Mouse (Mus musculus): ENCODE results near the gene Opcml. TPM values are rescaled to one million over a fixed set of nuclear protein-coding genes. Genes with fewer than 3 reads are reported as not detected.

Opcml gene
- total and polyA plus RNA-seq, 3 experiments, result 0.82 TPM; not detected in 2

DNA sequence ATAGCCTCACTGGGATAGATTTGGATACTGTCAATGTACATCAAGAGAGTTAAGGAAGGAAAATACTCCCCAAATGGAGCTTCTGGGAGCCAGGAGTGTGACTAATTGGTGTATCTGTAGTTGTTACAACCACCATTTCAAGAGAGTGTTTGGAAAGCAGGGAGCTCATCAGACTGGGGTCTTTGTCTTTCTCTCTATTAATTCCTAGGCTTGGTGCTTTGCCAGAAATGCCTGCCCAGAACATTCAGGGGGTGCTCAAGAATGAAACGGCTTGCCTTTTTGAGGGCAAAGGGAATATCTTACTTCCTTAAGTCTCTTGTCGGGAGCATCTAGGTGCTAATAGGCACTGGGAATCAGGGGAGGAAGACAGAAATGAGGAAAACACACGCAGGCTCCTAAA is 416.9 kb downstream of the Opcml start:
- H3K4me3 ChIP-seq (ENCODE audit: low read depth, low read length), result no peak overlapping the region
- H3K9me3 ChIP-seq (replicated peaks), result no peaks in the 10 kb centered on the region
- ATAC-seq (ENCODE audit: extremely low read depth, insufficient number of reproducible peaks, low FRiP score, poor library complexity, severe bottlenecking) (no peak), DNase-seq (ENCODE audit: low spot score) (no peak)
- no peak for TF ChIP-seq POLR2AphosphoS5 (IDR thresholded peaks at IDR 0.05; ENCODE audit: insufficient replicate concordance, low read depth, low read length)
- TF ChIP-seq GATA1 (IDR thresholded peaks at IDR 0.05; ENCODE audit: borderline replicate concordance, low read length), result no peak
- no peak for TF ChIP-seq TAL1 (conservative IDR thresholded peaks at IDR 0.05; ENCODE audit: low read depth, low read length)
- TF ChIP-seq GATA2 (IDR thresholded peaks at IDR 0.05; ENCODE audit: borderline replicate concordance, low read depth, low read length), result no peak
- TF ChIP-seq CTCF (IDR thresholded peaks at IDR 0.05; ENCODE audit: low read depth, low read length), result no peak
- no peaks in the 10 kb centered on the region for H3K36me3 ChIP-seq (replicated peaks)
- H3K4me1 ChIP-seq (ENCODE audit: insufficient read depth, low read depth, low read length), result no peaks in the 10 kb centered on the region
- no peaks in the 10 kb centered on the region for H3K27me3 ChIP-seq (ENCODE audit: insufficient read depth, low read length)

DNA sequence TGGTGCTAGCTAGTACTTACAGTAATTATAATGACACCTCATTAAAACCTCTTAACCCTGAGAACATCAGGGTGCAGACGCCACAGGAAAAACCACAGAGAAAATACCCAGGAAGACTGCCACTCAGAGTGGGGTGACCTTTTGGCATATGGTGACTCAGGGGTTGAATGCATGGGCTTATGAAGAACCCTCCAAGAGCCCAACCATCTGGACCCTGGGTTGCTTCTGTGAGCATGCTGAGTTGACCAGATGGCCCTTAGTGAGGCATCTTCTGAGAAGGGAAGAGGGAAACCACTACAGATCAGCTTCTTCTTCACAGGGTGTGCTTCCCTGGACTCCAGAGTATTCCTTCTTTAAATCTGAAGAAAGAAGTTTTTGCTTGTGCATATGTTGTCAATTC is 418.1 kb downstream of the Opcml start:
- ATAC-seq (ENCODE audit: extremely low read depth, insufficient number of reproducible peaks, low FRiP score, poor library complexity, severe bottlenecking), result no peak
- Histone ChIP-seq H3K36me3 (replicated peaks) (no peaks in the 10 kb centered on the region), H3K4me3 (ENCODE audit: low read depth, low read length) (no peak overlapping the region), H3K27me3 (ENCODE audit: insufficient read depth, low read length) (no peaks in the 10 kb centered on the region), H3K9me3 (replicated peaks) (no peaks in the 10 kb centered on the region), H3K4me1 (ENCODE audit: insufficient read depth, low read depth, low read length) (no peaks in the 10 kb centered on the region)
- TF ChIP-seq POLR2AphosphoS5 (IDR thresholded peaks at IDR 0.05; ENCODE audit: insufficient replicate concordance, low read depth, low read length) (no peak), GATA2 (IDR thresholded peaks at IDR 0.05; ENCODE audit: borderline replicate concordance, low read depth, low read length) (no peak)
- DNase-seq (ENCODE audit: low spot score), result no peak

DNA sequence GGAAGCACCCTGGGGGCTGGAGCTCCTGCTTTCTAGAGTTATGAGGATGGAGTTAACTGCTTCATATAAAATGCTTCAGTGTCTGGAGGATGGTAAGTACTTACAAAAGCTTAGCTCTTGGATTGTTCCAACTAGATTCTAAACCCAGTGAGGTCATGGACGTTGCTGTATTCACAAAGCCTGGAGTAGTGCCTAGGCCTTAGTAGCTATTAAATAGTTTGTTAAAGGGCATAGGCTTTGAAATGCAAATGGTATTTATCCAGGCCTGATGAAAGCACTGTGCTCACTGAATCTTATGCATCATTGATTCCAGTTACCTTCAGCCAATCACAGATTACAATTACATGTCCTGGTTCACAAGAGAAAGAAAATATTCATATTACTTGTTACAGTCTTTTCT is 421.3 kb downstream of the Opcml start:
- Histone ChIP-seq H3K9me3 (replicated peaks) (no peaks in the 10 kb centered on the region), H3K36me3 (replicated peaks) (no peaks in the 10 kb centered on the region), H3K27me3 (ENCODE audit: insufficient read depth, low read length) (no peaks in the 10 kb centered on the region), H3K4me3 (ENCODE audit: low read depth, low read length) (no peak overlapping the region), H3K4me1 (ENCODE audit: insufficient read depth, low read depth, low read length) (no peaks in the 10 kb centered on the region)
- no peak for DNase-seq (ENCODE audit: low spot score)
- ATAC-seq (ENCODE audit: extremely low read depth, insufficient number of reproducible peaks, low FRiP score, poor library complexity, severe bottlenecking), result no peak
- TF ChIP-seq CTCF (IDR thresholded peaks at IDR 0.05; ENCODE audit: low read depth, low read length), result no peak
- TF ChIP-seq TAL1 (conservative IDR thresholded peaks at IDR 0.05; ENCODE audit: low read depth, low read length), result no peak
- TF ChIP-seq POLR2AphosphoS5 (IDR thresholded peaks at IDR 0.05; ENCODE audit: insufficient replicate concordance, low read depth, low read length), result no peak

DNA sequence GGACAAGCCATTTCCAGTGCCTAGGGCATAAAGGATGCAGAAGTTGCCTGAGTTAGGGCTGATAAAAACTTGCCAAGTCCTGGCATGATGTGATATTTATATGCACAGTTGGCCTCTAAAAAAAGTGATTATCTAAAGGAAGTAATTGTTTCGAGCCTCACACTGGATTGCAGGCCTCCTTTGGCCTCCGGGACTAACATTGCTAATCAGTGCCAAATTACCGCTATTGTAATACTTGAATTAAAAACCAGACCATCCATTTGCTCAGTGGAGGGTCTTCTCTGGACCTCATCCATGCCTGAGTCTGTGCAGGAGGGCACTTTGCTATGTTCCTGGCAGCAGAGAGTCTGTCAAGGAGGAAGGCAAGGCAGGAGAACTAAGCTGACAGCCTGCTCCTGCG is 423.3 kb downstream of the Opcml start:
- Histone ChIP-seq H3K4me1 (ENCODE audit: insufficient read depth, low read depth, low read length) (no peaks in the 10 kb centered on the region), H3K4me3 (ENCODE audit: low read depth, low read length) (no peak overlapping the region)
- no peak for DNase-seq (ENCODE audit: low spot score)

DNA sequence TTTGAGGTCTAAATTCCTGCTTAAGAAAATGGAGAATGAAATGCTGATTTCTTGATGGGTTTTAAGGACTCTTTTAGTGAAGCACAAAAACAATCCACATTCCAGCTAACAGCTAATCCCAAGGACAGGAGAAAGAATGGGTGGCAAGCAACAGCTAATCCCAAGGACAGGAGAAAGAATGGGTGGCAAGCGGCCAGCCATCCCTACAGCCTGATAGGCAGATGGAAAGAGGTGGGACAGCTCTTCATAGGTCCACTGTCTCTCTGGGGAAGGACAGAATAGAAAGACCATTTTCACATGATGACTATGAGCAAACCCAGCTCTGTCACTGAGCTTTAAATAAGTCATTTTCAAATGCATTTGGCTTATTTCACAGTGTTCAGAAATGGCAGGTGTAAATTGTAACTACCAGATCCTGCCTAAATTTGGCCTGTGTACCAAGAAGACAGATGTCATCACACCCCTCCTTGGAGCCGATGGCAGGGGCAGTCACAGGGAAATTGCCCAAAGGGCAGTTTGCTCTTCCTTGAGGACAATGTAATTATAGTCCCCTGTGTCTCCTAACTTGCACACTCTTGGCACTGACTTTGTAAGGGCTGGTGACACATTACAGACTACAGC is 427.6 kb downstream of the Opcml start:
- Histone ChIP-seq H3K4me3 (ENCODE audit: low read depth, low read length) (no peak overlapping the region), H3K36me3 (replicated peaks) (no peaks in the 10 kb centered on the region), H3K27me3 (ENCODE audit: insufficient read depth, low read length) (no peaks in the 10 kb centered on the region), H3K9me3 (replicated peaks) (no peaks in the 10 kb centered on the region), H3K4me1 (ENCODE audit: insufficient read depth, low read depth, low read length) (no peaks in the 10 kb centered on the region)
- no peak for TF ChIP-seq TAL1 (conservative IDR thresholded peaks at IDR 0.05; ENCODE audit: low read depth, low read length)
- TF ChIP-seq GATA2 (IDR thresholded peaks at IDR 0.05; ENCODE audit: borderline replicate concordance, low read depth, low read length), result no peak
- no peak for TF ChIP-seq CTCF (IDR thresholded peaks at IDR 0.05; ENCODE audit: low read depth, low read length)
- no peak for TF ChIP-seq POLR2AphosphoS5 (IDR thresholded peaks at IDR 0.05; ENCODE audit: insufficient replicate concordance, low read depth, low read length)
- no peak for TF ChIP-seq GATA1 (IDR thresholded peaks at IDR 0.05; ENCODE audit: borderline replicate concordance, low read length)
- ATAC-seq (ENCODE audit: extremely low read depth, insufficient number of reproducible peaks, low FRiP score, poor library complexity, severe bottlenecking) (no peak), DNase-seq (ENCODE audit: low spot score) (no peak)

More for the DNA sequence above, 423.3 kb downstream of the Opcml start:
- Histone ChIP-seq H3K36me3 (replicated peaks) (no peaks in the 10 kb centered on the region), H3K9me3 (replicated peaks) (no peaks in the 10 kb centered on the region), H3K27me3 (ENCODE audit: insufficient read depth, low read length) (no peaks in the 10 kb centered on the region)
- ATAC-seq (ENCODE audit: extremely low read depth, insufficient number of reproducible peaks, low FRiP score, poor library complexity, severe bottlenecking), result no peak
- TF ChIP-seq CTCF (IDR thresholded peaks at IDR 0.05; ENCODE audit: low read depth, low read length) (no peak), POLR2AphosphoS5 (IDR thresholded peaks at IDR 0.05; ENCODE audit: insufficient replicate concordance, low read depth, low read length) (no peak), TAL1 (conservative IDR thresholded peaks at IDR 0.05; ENCODE audit: low read depth, low read length) (no peak), GATA2 (IDR thresholded peaks at IDR 0.05; ENCODE audit: borderline replicate concordance, low read depth, low read length) (no peak), GATA1 (IDR thresholded peaks at IDR 0.05; ENCODE audit: borderline replicate concordance, low read length) (no peak)

DNA sequence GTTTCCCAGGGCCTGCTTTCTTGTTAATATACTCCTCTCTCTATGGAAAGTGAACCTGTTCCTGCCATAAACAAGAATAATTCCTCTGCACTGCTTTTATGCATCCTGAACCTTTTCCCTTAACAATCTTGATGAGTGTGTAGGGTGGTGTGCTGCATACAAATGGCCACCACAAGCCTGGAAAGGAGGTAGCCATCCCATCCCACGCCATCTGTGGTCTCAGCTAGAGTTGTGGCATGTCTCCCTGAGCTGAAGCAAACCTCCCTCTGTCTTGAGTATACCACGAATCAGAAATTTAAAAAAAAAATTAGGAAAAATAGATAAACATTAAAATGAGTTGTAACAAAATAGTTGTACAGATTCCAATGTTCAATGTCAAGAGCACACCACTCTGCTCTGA is 432.2 kb downstream of the Opcml start:
- no peaks in the 10 kb centered on the region for H3K9me3 ChIP-seq (replicated peaks)
- TF ChIP-seq GATA1 (IDR thresholded peaks at IDR 0.05; ENCODE audit: borderline replicate concordance, low read length) (no peak), GATA2 (IDR thresholded peaks at IDR 0.05; ENCODE audit: borderline replicate concordance, low read depth, low read length) (no peak), POLR2AphosphoS5 (IDR thresholded peaks at IDR 0.05; ENCODE audit: insufficient replicate concordance, low read depth, low read length) (no peak), CTCF (IDR thresholded peaks at IDR 0.05; ENCODE audit: low read depth, low read length) (no peak), TAL1 (conservative IDR thresholded peaks at IDR 0.05; ENCODE audit: low read depth, low read length) (no peak)
- H3K4me1 ChIP-seq (ENCODE audit: insufficient read depth, low read depth, low read length), result no peaks in the 10 kb centered on the region
- no peaks in the 10 kb centered on the region for H3K36me3 ChIP-seq (replicated peaks)
- DNase-seq (ENCODE audit: low spot score) (no peak), ATAC-seq (ENCODE audit: extremely low read depth, insufficient number of reproducible peaks, low FRiP score, poor library complexity, severe bottlenecking) (no peak)
- H3K27me3 ChIP-seq (ENCODE audit: insufficient read depth, low read length), result no peaks in the 10 kb centered on the region
- no peak overlapping the region for H3K4me3 ChIP-seq (ENCODE audit: low read depth, low read length)

Measured in G1E (cell line).